Mouse (Mus musculus): ENCODE measurements around the gene Clip3. TPM values are rescaled to one million over a fixed set of nuclear protein-coding genes. Genes with fewer than 3 reads are reported as not detected.
A peak's percentile ranks its signal among the peaks of the same experiment; 100 is the strongest.

The Clip3 gene
- polyA plus RNA-seq, 1 experiment, result 19.4 TPM

DNA sequence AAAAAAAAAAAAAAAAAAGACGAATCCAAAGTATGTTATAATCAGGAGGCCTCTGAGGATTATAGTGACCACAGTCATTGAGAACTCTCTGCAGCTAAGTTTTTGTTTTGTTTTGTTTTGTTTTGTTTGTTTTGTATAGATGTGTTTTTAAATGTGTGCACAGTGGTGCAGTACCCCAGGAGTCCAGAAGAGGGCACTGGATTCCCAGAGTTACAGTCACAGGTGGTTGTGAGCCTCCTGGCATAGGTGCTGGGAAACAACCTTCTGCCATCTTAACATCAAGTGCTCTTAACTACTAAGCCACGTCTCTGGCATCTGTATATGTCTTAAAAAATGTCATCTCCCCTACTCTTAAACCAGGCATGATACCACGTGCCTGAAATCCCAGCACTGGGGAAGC, 9.4 kb downstream of the Clip3 start:
- no peak overlapping the region for H3ac ChIP-seq (ENCODE audit: control insufficient read depth, insufficient read length)
- no peak for TF ChIP-seq SRF (IDR thresholded peaks at IDR 0.05; ENCODE audit: control insufficient read depth, insufficient read length, low read depth)
- no peak for TF ChIP-seq CEBPB (IDR thresholded peaks at IDR 0.05; ENCODE audit: insufficient read depth, poor library complexity, severe bottlenecking)
- no peak for TF ChIP-seq E2F4 (IDR thresholded peaks at IDR 0.05; ENCODE audit: insufficient read depth)
- TF ChIP-seq TCF3 (IDR thresholded peaks at IDR 0.05; ENCODE audit: insufficient read length, low read depth), result no peak
- TF ChIP-seq MYOG (IDR thresholded peaks at IDR 0.05; ENCODE audit: control insufficient read depth in 1 of 3, insufficient read depth in 1 of 3, insufficient read length in 2 of 3, low read depth in 2 of 3), result no peak
- H3K27me3 ChIP-seq (ENCODE audit: control insufficient read depth, insufficient read depth, insufficient read length), result no peaks in the 10 kb centered on the region
- no peaks in the 10 kb centered on the region for H3K36me3 ChIP-seq (ENCODE audit: control insufficient read depth, insufficient read depth)
- no peak overlapping the region for H3K4me3 ChIP-seq
- no peaks in the 10 kb centered on the region for H3K79me2 ChIP-seq (ENCODE audit: control insufficient read depth, insufficient read depth)
- no peak overlapping the region for H3K4me2 ChIP-seq (ENCODE audit: low read depth)

- Histone ChIP-seq H3ac (ENCODE audit: control insufficient read depth, insufficient read length) (no peak overlapping the region), H3K4me3 (no peak overlapping the region), H3K27me3 (ENCODE audit: control insufficient read depth, insufficient read depth, insufficient read length) (no peaks in the 10 kb centered on the region), H3K36me3 (ENCODE audit: control insufficient read depth, insufficient read depth) (no peaks in the 10 kb centered on the region), H3K4me2 (ENCODE audit: low read depth) (no peak overlapping the region), H3K79me2 (ENCODE audit: control insufficient read depth, insufficient read depth) (no peaks in the 10 kb centered on the region)
- no peak for TF ChIP-seq SRF (IDR thresholded peaks at IDR 0.05; ENCODE audit: control insufficient read depth, insufficient read length, low read depth)
- no peak for TF ChIP-seq POLR2A (IDR thresholded peaks at IDR 0.05; ENCODE audit: insufficient read length, low read depth)
- TF ChIP-seq REST (IDR thresholded peaks at IDR 0.05; ENCODE audit: insufficient read depth, insufficient read length), result no peak
Observed at GRCm38 (mm10) chr7:30306083-30306779, 14.7 kb downstream of the Clip3 start.

- TF ChIP-seq POLR2A (IDR thresholded peaks at IDR 0.05; ENCODE audit: insufficient read length, low read depth), result peak; percentile 95
- no peak for TF ChIP-seq MYOD1 (IDR thresholded peaks at IDR 0.05; ENCODE audit: control insufficient read depth in 1 of 3, insufficient read length in 2 of 3, low read depth in 2 of 3)
- peak; percentile 95 for TF ChIP-seq POLR2AphosphoS2 (IDR thresholded peaks at IDR 0.05; ENCODE audit: insufficient read length, low read depth)
- peak within 1 kb of the TSS; percentile 59 for H3K4me3 ChIP-seq
Observed at GRCm38 (mm10) chr7:30308076-30309005, 16.8 kb downstream of the Clip3 start, which contains the start of gene Alkbh6. Gene Alkbh6, plus strand, starts transcription at chr7:30308717.

GRCm38 (mm10) chr7:30309395-30310129, 18.0 kb downstream of the Clip3 start:
- Histone ChIP-seq H3K4me3 (peak overlapping the region; percentile 59), H3K36me3 (ENCODE audit: control insufficient read depth, insufficient read depth) (no peaks in the 10 kb centered on the region), H3ac (ENCODE audit: control insufficient read depth, insufficient read length) (no peak overlapping the region)

More at GRCm38 (mm10) chr7:30308076-30309005, 16.8 kb downstream of the Clip3 start, which contains the start of gene Alkbh6:
- Histone ChIP-seq H3ac (ENCODE audit: control insufficient read depth, insufficient read length) (no peak within 1 kb of the TSS), H3K27me3 (ENCODE audit: control insufficient read depth, insufficient read depth, insufficient read length) (no peaks in the 10 kb centered on the region), H3K36me3 (ENCODE audit: control insufficient read depth, insufficient read depth) (no peaks in the 10 kb centered on the region), H3K4me2 (ENCODE audit: low read depth) (peak within 1 kb of the TSS; percentile 96), H3K79me2 (ENCODE audit: control insufficient read depth, insufficient read depth) (no peaks in the 10 kb centered on the region)

GRCm38 (mm10) chr7:30310136-30310535, 18.6 kb downstream of the Clip3 start:
- Histone ChIP-seq H3ac (ENCODE audit: control insufficient read depth, insufficient read length) (no peak overlapping the region), H3K79me2 (ENCODE audit: control insufficient read depth, insufficient read depth) (no peaks in the 10 kb centered on the region), H3K4me3 (no peak overlapping the region), H3K36me3 (ENCODE audit: control insufficient read depth, insufficient read depth) (no peaks in the 10 kb centered on the region), H3K4me2 (ENCODE audit: low read depth) (no peak overlapping the region), H3K27me3 (ENCODE audit: control insufficient read depth, insufficient read depth, insufficient read length) (no peaks in the 10 kb centered on the region)
- no peak for TF ChIP-seq REST (IDR thresholded peaks at IDR 0.05; ENCODE audit: insufficient read depth, insufficient read length)
- TF ChIP-seq TCF3 (IDR thresholded peaks at IDR 0.05; ENCODE audit: insufficient read length, low read depth), result no peak
- no peak for TF ChIP-seq MYOD1 (IDR thresholded peaks at IDR 0.05; ENCODE audit: control insufficient read depth in 1 of 3, insufficient read length in 2 of 3, low read depth in 2 of 3)
- no peak for TF ChIP-seq CEBPB (IDR thresholded peaks at IDR 0.05; ENCODE audit: insufficient read depth, poor library complexity, severe bottlenecking)
- no peak for TF ChIP-seq MAX (IDR thresholded peaks at IDR 0.05; ENCODE audit: low read depth)

More at GRCm38 (mm10) chr7:30309395-30310129, 18.0 kb downstream of the Clip3 start:
- no peak for TF ChIP-seq CEBPB (IDR thresholded peaks at IDR 0.05; ENCODE audit: insufficient read depth, poor library complexity, severe bottlenecking)
- TF ChIP-seq MAX (IDR thresholded peaks at IDR 0.05; ENCODE audit: low read depth), result no peak
- no peak for TF ChIP-seq MYOD1 (IDR thresholded peaks at IDR 0.05; ENCODE audit: control insufficient read depth in 1 of 3, insufficient read length in 2 of 3, low read depth in 2 of 3)
- TF ChIP-seq TCF12 (IDR thresholded peaks at IDR 0.05; ENCODE audit: insufficient read depth, poor library complexity, severe bottlenecking), result no peak
- TF ChIP-seq SRF (IDR thresholded peaks at IDR 0.05; ENCODE audit: control insufficient read depth, insufficient read length, low read depth), result no peak
- TF ChIP-seq E2F4 (IDR thresholded peaks at IDR 0.05; ENCODE audit: insufficient read depth), result no peak
- no peak for TF ChIP-seq USF1 (IDR thresholded peaks at IDR 0.05; ENCODE audit: low read depth)
- no peak for TF ChIP-seq TCF3 (IDR thresholded peaks at IDR 0.05; ENCODE audit: insufficient read length, low read depth)
- TF ChIP-seq MYOG (IDR thresholded peaks at IDR 0.05; ENCODE audit: control insufficient read depth in 1 of 3, insufficient read depth in 1 of 3, insufficient read length in 2 of 3, low read depth in 2 of 3), result no peak
- no peak for TF ChIP-seq POLR2A (IDR thresholded peaks at IDR 0.05; ENCODE audit: insufficient read length, low read depth)
- TF ChIP-seq POLR2AphosphoS2 (IDR thresholded peaks at IDR 0.05; ENCODE audit: insufficient read length, low read depth), result no peak
- no peak for TF ChIP-seq REST (IDR thresholded peaks at IDR 0.05; ENCODE audit: insufficient read depth, insufficient read length)
- no peaks in the 10 kb centered on the region for H3K79me2 ChIP-seq (ENCODE audit: control insufficient read depth, insufficient read depth)
- H3K4me2 ChIP-seq (ENCODE audit: low read depth), result peak overlapping the region; percentile 83
- H3K27me3 ChIP-seq (ENCODE audit: control insufficient read depth, insufficient read depth, insufficient read length), result no peaks in the 10 kb centered on the region
